Mouse (Mus musculus) embryonic fibroblast, embryonic 13.5 days (primary cell): ENCODE data around the gene Slc5a4b. TPM values are rescaled to one million over a fixed set of nuclear protein-coding genes. Genes with fewer than 3 reads are reported as not detected.
A peak's percentile ranks its signal among the peaks of the same experiment; 100 is the strongest.

ENCODE experiments used
- H3K27ac ChIP-seq: 2 replicates; pipeline ENCODE4 v1.5.1; 2012; ENCODE audit warnings: low read length, control low read depth, inconsistent platforms; ENCODE audit not compliant: insufficient read depth
- H3K4me1 ChIP-seq: 2 replicates; pipeline ENCODE4 v1.6.1; 2011; ENCODE audit warnings: low read length; ENCODE audit not compliant: control insufficient read depth, insufficient read depth
- H3K4me3 ChIP-seq: 2 replicates; pipeline ENCODE4 v1.5.1; 2011; ENCODE audit warnings: mild to moderate bottlenecking, control low read depth, low read length; ENCODE audit not compliant: insufficient read depth
- CTCF ChIP-seq: IDR thresholded peaks from 2 replicates; pipeline ENCODE4 v1.5.1; 2011; ENCODE audit warnings: mild to moderate bottlenecking, control low read depth, low read length, moderate library complexity, borderline replicate concordance; ENCODE audit not compliant: insufficient read depth
- POLR2A ChIP-seq: IDR thresholded peaks from 2 replicates; pipeline ENCODE4 v1.6.1; 2011; ENCODE audit warnings: low read depth, mild to moderate bottlenecking, control low read depth, low read length, moderate library complexity
- polyA plus RNA-seq: library from polyadenylated mRNA; stranded (reverse); fragments of >200 nt; gene quantifications from 2 replicates; pipeline ENCODE4 v1.2.4, GENCODE M21; 2011; ENCODE audit warnings: low read depth; ENCODE audit not compliant: missing spikeins, insufficient read length

Slc5a4b gene
- polyA plus RNA-seq: not detected in 2 replicates

GRCm38 (mm10) chr10:76110861-76111260 lies at the start of gene Slc5a4b:
Slc5a4b (minus strand) TSS chr10:76110961.
- TF ChIP-seq POLR2A (no peak), CTCF (no peak)
- Histone ChIP-seq H3K4me1 (no peaks in the 10 kb centered on the region), H3K27ac (no peak within 1 kb of the TSS), H3K4me3 (no peak within 1 kb of the TSS)

- Histone ChIP-seq H3K4me3 (no peak overlapping the region), H3K4me1 (no peaks in the 10 kb centered on the region), H3K27ac (no peak overlapping the region)
- TF ChIP-seq CTCF: no peak
- no peak for TF ChIP-seq POLR2A
Measured at GRCm38 (mm10) chr10:76158009-76158408, 47.2 kb upstream of the Slc5a4b start.

- Histone ChIP-seq H3K27ac (no peak overlapping the region), H3K4me1 (no peaks in the 10 kb centered on the region), H3K4me3 (no peak overlapping the region)
- TF ChIP-seq CTCF: no peak
- TF ChIP-seq POLR2A: no peak
Measured at GRCm38 (mm10) chr10:76157528-76157927, 46.8 kb upstream of the Slc5a4b start.

- H3K4me3 ChIP-seq: no peak overlapping the region
- TF ChIP-seq CTCF: no peak
- no peak for TF ChIP-seq POLR2A
- H3K4me1 ChIP-seq: no peaks in the 10 kb centered on the region
- no peak overlapping the region for H3K27ac ChIP-seq
Measured at GRCm38 (mm10) chr10:76155911-76156310, 45.1 kb upstream of the Slc5a4b start.

GRCm38 (mm10) chr10:76147278-76147677 lies 36.5 kb upstream of the Slc5a4b start, which contains the start of gene Slc5a4a:
Slc5a4a (plus strand) TSS chr10:76147451.
- peaks cover 4% of the 10 kb centered on the region; the same call in 1 of the 2 replicates for H3K4me1 ChIP-seq
- H3K27ac ChIP-seq: no peak within 1 kb of the TSS
- no peak for TF ChIP-seq POLR2A
- no peak for TF ChIP-seq CTCF
- H3K4me3 ChIP-seq: no peak within 1 kb of the TSS

GRCm38 (mm10) chr10:76146846-76147245 lies 36.1 kb upstream of the Slc5a4b start:
- H3K4me1 ChIP-seq: peaks cover 4% of the 10 kb centered on the region; the same call in 1 of the 2 replicates
- TF ChIP-seq POLR2A: no peak
- no peak for TF ChIP-seq CTCF
- H3K4me3 ChIP-seq: no peak overlapping the region
- no peak overlapping the region for H3K27ac ChIP-seq

GRCm38 (mm10) chr10:76136318-76136717 lies 25.6 kb upstream of the Slc5a4b start:
- no peak overlapping the region for H3K4me3 ChIP-seq
- no peaks in the 10 kb centered on the region for H3K4me1 ChIP-seq
- no peak overlapping the region for H3K27ac ChIP-seq
- TF ChIP-seq POLR2A (no peak), CTCF (no peak)

GRCm38 (mm10) chr10:76132506-76132905 lies 21.7 kb upstream of the Slc5a4b start:
- no peak overlapping the region for H3K4me3 ChIP-seq
- no peak overlapping the region for H3K27ac ChIP-seq
- no peak for TF ChIP-seq CTCF
- H3K4me1 ChIP-seq: no peaks in the 10 kb centered on the region

- Histone ChIP-seq H3K4me1 (peaks cover 9% of the 10 kb centered on the region), H3K4me3 (no peak overlapping the region), H3K27ac (peak overlapping the region; percentile 14; the same call in 1 of the 2 replicates)
- TF ChIP-seq CTCF: no peak
- TF ChIP-seq POLR2A: no peak
Measured at GRCm38 (mm10) chr10:76121495-76121894, 10.7 kb upstream of the Slc5a4b start.

- Histone ChIP-seq H3K27ac (no peak overlapping the region), H3K4me1 (peaks cover 9% of the 10 kb centered on the region), H3K4me3 (no peak overlapping the region)
- TF ChIP-seq CTCF: no peak
- TF ChIP-seq POLR2A: no peak
Measured at GRCm38 (mm10) chr10:76120124-76120711, 9.5 kb upstream of the Slc5a4b start.
